Mouse (Mus musculus) gastrocnemius, adult 8-10 months (tissue): Measurements from ENCODE around the gene Ctss. TPM values are rescaled to one million over a fixed set of nuclear protein-coding genes. Genes with fewer than 3 reads are reported as not detected.

ENCODE experiments used
- DNase-seq, 2 experiments: peaks; one replicate each; pipeline ENCODE4 v3.0.0; 2022; ENCODE audit warnings: low spot score in 2 of 2
- total RNA-seq, 4 experiments: library from RNA; stranded (reverse); gene quantifications; 2 replicates each; pipeline ENCODE4 v1.2.4; 2022

Ctss gene
- 1 to 10 TPM in 2 of 4 experiments, under 1 TPM in 2; 0.61 to 3.8 (median 2.0) TPM for total RNA-seq

- DNase-seq: no peak
Observed at GRCm38 (mm10) chr3:95526622-95527211, at the start of gene Ctss. Gene Ctss, plus strand, starts transcription at chr3:95526786.

GRCm38 (mm10) chr3:95478966-95479365 lies 47.6 kb upstream of the Ctss start:
- no peak for DNase-seq

GRCm38 (mm10) chr3:95486421-95486820 lies 40.2 kb upstream of the Ctss start:
- no peak for DNase-seq

DNA sequence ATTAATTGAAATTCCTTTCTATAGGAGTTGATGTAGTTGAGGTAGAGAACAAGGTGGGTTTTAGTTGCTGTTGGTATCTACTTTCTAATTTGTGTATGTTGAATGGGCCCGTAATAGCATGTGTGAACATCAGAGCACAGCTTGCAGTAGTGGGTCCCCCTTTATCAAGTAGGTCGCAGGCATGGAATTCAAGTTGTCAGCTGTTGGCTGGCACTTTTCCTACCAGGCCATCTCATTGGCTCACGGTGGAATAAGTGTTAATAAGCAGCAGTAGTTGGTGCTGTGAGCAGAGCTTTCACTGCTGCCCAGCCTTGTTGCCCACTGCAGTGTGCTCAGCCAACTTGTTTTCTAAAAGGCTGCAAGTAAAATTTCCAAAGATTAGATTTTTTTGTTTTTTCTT lies 37.9 kb upstream of the Ctss start:
- DNase-seq: no peak

- DNase-seq: no peak
Observed at GRCm38 (mm10) chr3:95490238-95490637, 36.3 kb upstream of the Ctss start.

- peak; percentile 16 to 31 for DNase-seq
Observed at GRCm38 (mm10) chr3:95494342-95494741, 32.2 kb upstream of the Ctss start.

- DNase-seq: no peak
Observed at GRCm38 (mm10) chr3:95498229-95498628, 28.4 kb upstream of the Ctss start.

- DNase-seq: no peak
Observed at GRCm38 (mm10) chr3:95499024-95499423, 27.6 kb upstream of the Ctss start, which contains the start of gene Ctsk. Gene Ctsk, plus strand, starts transcription at chr3:95499256.

DNA sequence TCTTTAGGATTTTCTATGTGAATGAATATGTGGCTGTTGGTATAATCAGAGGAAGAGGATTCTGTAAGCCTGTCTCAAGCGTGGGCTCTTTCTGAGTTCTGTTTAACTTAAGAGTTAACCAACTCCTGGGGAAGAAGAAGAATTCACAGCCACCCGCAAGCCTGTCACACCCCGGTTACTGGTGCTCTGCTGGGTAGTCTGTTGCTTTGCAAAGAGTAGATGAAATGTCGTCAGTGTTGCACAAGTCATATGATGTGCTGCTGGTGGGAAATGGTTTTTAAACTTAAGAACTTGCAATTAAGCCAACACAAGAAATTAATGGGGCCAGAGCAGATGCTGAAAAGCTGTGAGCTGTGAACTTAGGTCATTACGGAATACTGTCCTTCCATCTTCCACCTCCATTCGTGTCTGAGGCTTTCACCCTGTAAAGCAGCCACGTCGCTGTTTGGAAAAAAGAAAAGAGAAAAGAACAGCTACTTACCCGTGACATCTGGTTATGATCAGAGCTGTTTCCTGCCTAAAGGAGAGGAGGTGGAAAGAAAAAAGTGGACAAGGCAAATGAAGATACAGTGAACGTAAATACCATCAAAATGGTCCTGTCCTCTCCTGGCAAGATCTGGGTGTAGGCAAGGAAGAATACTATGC lies 27.0 kb upstream of the Ctss start:
- DNase-seq: no peak

DNA sequence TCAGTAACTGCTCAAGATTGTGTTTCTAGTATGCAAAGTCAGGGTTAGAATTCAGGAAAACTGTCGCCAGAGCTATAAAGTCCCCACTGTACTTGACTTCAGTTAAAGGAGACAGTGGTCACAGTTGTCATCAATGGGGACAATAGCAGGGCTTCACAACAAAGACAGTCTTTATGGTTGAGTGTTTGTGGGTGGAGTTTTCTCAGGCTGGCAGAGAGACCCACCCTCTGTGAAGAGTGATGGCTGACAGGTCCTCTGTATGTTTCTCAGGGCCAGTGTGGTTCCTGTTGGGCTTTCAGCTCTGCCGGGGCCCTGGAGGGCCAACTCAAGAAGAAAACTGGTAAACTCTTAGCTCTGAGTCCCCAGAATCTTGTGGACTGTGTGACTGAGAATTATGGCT lies 24.3 kb upstream of the Ctss start:
- DNase-seq: no peak

- no peak for DNase-seq
Observed at GRCm38 (mm10) chr3:95509348-95509747, 17.2 kb upstream of the Ctss start.

DNA sequence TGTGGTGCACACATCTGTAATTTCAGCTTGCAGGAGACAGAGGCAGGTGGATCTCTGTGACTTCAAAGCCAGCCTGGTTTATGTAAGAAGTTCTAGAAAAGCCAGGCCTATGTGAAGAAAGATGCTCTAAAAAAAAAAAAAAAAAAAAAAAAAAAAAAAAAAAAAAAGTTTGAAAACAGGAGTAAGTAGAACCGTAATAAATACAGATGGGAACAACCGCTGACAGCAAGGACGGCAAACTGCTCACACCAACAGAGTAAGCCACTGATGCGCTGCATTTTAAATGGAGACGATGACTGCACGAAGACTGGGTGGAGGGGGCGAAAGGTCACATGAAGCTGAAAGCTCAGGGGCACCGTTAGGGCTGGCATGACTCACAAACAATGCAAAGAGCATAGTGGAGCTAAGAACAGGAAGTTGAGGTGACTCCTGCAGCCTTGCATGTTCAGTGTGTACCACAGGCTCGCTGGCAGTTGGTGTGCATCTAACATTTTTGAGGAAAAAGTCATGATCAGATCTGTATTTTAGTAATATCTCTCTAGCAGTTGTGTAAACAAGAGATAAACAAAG lies 14.9 kb upstream of the Ctss start:
- no peak for DNase-seq

GRCm38 (mm10) chr3:95516614-95517041 lies 10.0 kb upstream of the Ctss start:
- no peak for DNase-seq

DNA sequence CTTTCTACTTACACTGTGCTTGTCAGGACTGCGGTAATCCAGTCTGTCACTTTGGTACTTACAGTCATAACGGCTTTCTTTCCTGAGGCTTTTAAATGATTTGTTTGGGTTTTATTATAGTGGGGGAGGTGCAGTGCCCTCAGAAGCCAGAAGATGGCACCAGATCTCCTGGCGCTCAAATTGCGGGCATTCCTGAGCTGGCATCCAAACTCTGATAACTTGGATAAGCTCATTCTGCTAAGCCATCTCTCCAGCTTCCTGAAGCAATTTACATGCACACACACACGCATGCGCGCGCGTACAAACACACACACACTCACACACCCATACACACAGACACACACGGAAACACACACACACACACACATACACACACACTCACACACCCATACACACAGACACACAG lies 9.1 kb upstream of the Ctss start:
- DNase-seq: peak; percentile 22 to 25

DNA sequence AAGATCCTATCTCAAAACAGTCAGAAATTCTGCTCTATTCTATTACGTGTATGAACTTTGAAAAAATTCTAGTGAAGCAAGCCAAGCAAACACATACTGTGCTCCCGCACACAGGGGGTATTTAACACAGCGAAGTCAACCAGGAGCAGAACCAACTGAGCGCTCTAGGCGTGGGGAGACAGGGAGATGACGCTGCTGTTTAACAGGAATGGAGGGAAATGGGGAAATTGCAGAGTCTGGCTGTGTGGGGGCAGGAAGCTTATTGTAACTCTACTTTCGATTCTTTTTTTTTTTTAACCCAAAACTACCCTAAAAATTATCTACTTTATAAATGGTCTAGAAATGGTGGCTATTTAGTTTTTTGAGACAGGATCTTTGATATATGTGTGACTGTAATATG lies 7.7 kb upstream of the Ctss start:
- DNase-seq: no peak

GRCm38 (mm10) chr3:95519315-95519714 lies 7.3 kb upstream of the Ctss start:
- no peak for DNase-seq

- no peak for DNase-seq
Observed at GRCm38 (mm10) chr3:95520100-95520499, 6.5 kb upstream of the Ctss start.

- DNase-seq: no peak
Observed at GRCm38 (mm10) chr3:95521168-95521567, 5.4 kb upstream of the Ctss start.

GRCm38 (mm10) chr3:95523662-95524061 lies 2.9 kb upstream of the Ctss start:
- DNase-seq: no peak

DNA sequence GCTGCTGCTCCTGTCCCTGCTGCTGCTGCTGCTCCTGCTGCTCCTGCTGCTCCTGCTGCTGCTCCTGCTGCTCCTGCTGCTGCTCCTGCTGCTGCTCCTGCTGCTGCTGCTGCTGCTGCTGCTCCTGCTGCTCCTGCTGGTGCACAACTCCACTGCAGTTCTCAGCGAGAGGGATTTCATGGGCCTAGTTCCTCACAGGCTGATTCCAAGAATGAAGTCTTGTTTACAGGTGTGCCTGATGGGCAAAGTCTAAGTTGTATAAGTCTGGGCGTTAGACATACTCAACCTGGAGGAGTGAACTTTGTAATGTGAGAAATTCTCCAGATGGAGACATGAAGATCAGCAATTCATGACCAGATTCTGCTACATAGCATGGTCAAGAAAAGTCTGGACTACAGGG lies 1.9 kb upstream of the Ctss start:
- DNase-seq: no peak

GRCm38 (mm10) chr3:95526111-95526510 lies 475 bp upstream of the Ctss start:
- DNase-seq: no peak

DNA sequence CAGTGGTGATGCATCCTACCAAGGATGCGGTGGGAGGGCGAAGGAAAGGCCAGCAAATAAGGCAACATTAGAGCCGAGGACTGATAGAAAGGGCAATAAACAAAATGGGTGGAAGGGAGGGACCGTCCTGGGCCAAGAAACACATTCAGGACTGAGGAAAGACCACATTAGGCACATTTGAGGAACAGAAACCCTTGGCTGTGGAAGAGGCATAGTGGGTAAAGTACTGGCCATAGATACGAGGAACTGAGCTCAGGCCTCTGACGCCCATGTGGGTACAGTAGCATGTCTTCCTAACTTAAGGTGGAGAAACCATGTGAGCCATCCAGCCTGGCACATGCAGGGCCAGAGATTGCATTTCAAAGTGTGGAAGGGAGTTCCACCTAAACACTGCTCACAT lies 3.2 kb downstream of the Ctss start:
- DNase-seq: no peak

DNA sequence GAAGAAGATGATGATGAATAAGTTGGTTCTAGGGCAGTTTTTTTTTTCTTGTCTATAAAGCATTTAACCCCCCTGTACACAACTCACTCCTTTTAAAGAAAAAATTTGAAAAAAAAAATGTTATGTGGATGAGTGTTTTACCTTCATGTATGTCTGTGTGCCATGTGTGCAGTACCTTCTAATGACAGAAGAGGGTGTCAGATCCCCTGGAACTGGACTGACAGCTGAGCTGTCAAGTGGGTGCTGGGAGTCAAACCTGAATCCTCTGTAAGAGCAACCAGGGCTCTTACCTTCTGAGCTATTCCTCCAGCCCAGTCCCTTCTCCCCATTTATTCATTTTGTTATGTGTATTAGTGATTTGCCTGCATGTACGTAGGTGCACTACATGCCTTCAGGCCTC lies 4.4 kb downstream of the Ctss start:
- no peak for DNase-seq
